Mouse (Mus musculus): ENCODE measurements around the gene Trub1. TPM values are rescaled to one million over a fixed set of nuclear protein-coding genes. Genes with fewer than 3 reads are reported as not detected.

Trub1 gene
- polyA plus RNA-seq, 1 experiment from 2014 or later, result 19.8 TPM

DNA sequence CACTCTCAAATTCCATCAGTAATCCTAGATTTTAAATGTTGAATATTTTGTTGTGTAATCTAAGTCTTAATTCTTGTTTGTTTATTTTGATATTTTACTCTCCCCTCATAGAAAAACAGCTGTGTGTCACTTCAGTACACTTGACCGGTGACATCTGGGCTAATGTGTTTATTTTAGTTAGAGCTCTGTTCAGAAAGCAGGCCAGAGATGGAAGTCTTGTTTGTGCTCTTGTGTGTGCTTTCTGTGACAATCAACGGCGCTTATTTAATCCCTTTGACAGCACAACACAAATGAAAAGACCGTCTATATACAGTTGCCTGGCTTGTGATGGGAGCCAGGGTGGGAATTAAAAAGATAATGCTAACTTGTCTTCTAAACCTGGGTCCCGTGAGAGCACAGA is 53.9 kb downstream of the Trub1 start:
- no peak overlapping the region for H3K9ac ChIP-seq (ENCODE audit: low read depth, low read length)
- 47% methylated on average over 5 of the region's 5 CpGs for WGBS
- DNase-seq (ENCODE audit: low spot score) (no peak), ATAC-seq (ENCODE audit: low read depth) (no peak)
- no peaks in the 10 kb centered on the region for H3K27me3 ChIP-seq (replicated peaks; ENCODE audit: control insufficient read depth, insufficient read depth, low read length)
- H3K27ac ChIP-seq (replicated peaks; ENCODE audit: low read depth, low read length), result no peak overlapping the region
- H3K4me3 ChIP-seq (ENCODE audit: low read depth, low read length), result no peak overlapping the region
- no peaks in the 10 kb centered on the region for H3K9me3 ChIP-seq (ENCODE audit: control insufficient read depth, low read length)
- no peaks in the 10 kb centered on the region for H3K36me3 ChIP-seq (ENCODE audit: control insufficient read depth, insufficient read depth, low read length)
- no peak overlapping the region for H3K4me2 ChIP-seq (ENCODE audit: low read depth, low read length)
- peaks cover 15% of the 10 kb centered on the region; the same call in 1 of the 2 replicates for H3K4me1 ChIP-seq (ENCODE audit: control insufficient read depth, insufficient read depth, low read length)

DNA sequence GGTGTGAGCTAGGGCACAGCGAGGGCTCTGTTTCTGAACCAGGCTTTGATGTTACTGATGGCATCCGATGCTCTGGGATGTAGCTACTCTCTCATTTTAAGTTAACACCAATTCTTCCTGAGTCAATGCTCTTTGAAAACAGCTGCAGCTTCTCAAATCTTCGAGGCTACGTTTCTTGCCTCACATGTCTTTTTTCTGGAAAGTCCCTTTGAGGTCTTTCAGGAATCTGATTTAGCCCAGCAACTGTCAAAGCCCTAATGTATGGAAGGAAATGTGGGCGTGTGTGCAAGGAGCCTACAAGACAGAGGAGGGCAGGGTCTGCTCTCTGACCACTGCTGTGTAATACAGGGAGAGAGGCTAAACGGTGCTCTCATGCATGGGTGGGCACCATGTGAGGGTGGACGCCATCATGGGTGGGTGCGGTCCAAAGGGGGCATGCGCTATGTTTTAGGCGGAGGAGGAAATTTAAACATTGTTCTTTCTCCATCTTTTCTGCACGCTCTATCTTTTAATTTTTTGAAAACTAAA is 55.6 kb downstream of the Trub1 start:
- Histone ChIP-seq H3K9ac (ENCODE audit: low read depth, low read length) (no peak overlapping the region), H3K4me2 (ENCODE audit: low read depth, low read length) (no peak overlapping the region), H3K9me3 (ENCODE audit: control insufficient read depth, low read length) (no peaks in the 10 kb centered on the region), H3K27me3 (replicated peaks; ENCODE audit: control insufficient read depth, insufficient read depth, low read length) (no peaks in the 10 kb centered on the region), H3K4me1 (ENCODE audit: control insufficient read depth, insufficient read depth, low read length) (peaks cover 15% of the 10 kb centered on the region; the same call in 1 of the 2 replicates), H3K36me3 (ENCODE audit: control insufficient read depth, insufficient read depth, low read length) (no peaks in the 10 kb centered on the region), H3K4me3 (ENCODE audit: low read depth, low read length) (no peak overlapping the region), H3K27ac (replicated peaks; ENCODE audit: low read depth, low read length) (no peak overlapping the region)
- WGBS, result 77% methylated on average over 11 of the region's 11 CpGs
- ATAC-seq (ENCODE audit: low read depth) (no peak), DNase-seq (ENCODE audit: low spot score) (no peak)

DNA sequence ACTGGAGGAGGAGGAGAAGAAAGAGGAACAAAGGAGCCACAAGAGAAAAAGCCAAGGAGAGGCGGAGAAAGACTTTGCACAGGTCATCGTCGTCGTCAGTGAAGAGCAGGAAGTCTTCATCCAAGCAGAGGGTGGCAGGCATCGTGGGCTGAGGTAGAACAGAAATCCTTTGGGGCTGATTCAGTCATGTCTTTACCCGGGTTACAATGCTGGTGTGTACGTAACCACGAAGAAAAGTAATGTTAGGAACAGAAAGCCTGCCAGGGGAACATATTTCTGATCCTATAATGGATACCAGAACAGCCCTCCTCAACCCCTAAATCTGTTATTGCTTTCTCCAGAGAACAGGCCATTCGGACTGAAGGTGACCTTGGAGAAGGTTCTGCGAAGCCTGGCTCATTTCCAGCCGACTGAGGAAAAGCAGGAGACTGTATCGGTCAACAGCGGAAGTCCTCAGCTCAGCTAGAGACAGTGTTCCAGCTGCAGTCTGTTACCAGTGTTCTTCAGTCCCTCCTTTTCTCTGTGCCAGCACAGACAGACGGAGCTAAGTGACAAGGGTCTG is 57.1 kb downstream of the Trub1 start:
- peak; percentile 65 for DNase-seq (ENCODE audit: low spot score)
- H3K9me3 ChIP-seq (ENCODE audit: control insufficient read depth, low read length), result no peaks in the 10 kb centered on the region
- ATAC-seq (ENCODE audit: low read depth), result peak; percentile 44; the same call in 1 of the 2 replicates
- H3K4me2 ChIP-seq (ENCODE audit: low read depth, low read length), result peak overlapping the region; percentile 19; the same call in 1 of the 2 replicates
- no peak overlapping the region for H3K4me3 ChIP-seq (ENCODE audit: low read depth, low read length)
- H3K27me3 ChIP-seq (replicated peaks; ENCODE audit: control insufficient read depth, insufficient read depth, low read length), result no peaks in the 10 kb centered on the region
- WGBS, result 43% methylated on average over 14 of the region's 14 CpGs
- peaks cover 15% of the 10 kb centered on the region; the same call in 1 of the 2 replicates for H3K4me1 ChIP-seq (ENCODE audit: control insufficient read depth, insufficient read depth, low read length)
- no peak overlapping the region for H3K9ac ChIP-seq (ENCODE audit: low read depth, low read length)
- peak overlapping the region; percentile 49 for H3K27ac ChIP-seq (replicated peaks; ENCODE audit: low read depth, low read length)
- no peaks in the 10 kb centered on the region for H3K36me3 ChIP-seq (ENCODE audit: control insufficient read depth, insufficient read depth, low read length)

DNA sequence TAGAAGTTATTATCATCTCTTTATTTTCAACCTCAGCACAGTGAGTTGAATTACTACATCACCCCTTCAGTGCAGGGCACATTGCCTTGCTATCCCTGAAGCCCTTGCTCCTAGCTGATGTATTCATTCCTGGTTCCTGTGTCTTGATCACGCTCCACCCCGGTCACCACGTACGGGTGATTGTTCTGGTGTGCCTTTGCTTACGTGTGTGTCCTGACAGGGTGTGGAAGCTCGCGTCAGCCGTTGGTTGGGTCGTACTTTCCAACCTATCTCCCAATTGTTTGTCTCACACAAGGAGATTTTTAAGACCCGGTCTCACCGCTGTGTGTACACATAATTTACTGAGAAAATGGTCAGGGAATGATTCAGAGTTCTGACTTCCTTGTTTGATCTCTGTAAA is 58.1 kb downstream of the Trub1 start:
- WGBS, result 92% methylated on average over 11 of the region's 11 CpGs
- H3K9me3 ChIP-seq (ENCODE audit: control insufficient read depth, low read length), result no peaks in the 10 kb centered on the region
- H3K36me3 ChIP-seq (ENCODE audit: control insufficient read depth, insufficient read depth, low read length), result no peaks in the 10 kb centered on the region
- peaks cover 13% of the 10 kb centered on the region; the same call in 1 of the 2 replicates for H3K4me1 ChIP-seq (ENCODE audit: control insufficient read depth, insufficient read depth, low read length)
- DNase-seq (ENCODE audit: low spot score), result no peak
- H3K4me2 ChIP-seq (ENCODE audit: low read depth, low read length), result no peak overlapping the region
- H3K27me3 ChIP-seq (replicated peaks; ENCODE audit: control insufficient read depth, insufficient read depth, low read length), result no peaks in the 10 kb centered on the region
- no peak overlapping the region for H3K4me3 ChIP-seq (ENCODE audit: low read depth, low read length)
- no peak for ATAC-seq (ENCODE audit: low read depth)
- no peak overlapping the region for H3K9ac ChIP-seq (ENCODE audit: low read depth, low read length)
- no peak overlapping the region for H3K27ac ChIP-seq (replicated peaks; ENCODE audit: low read depth, low read length)

DNA sequence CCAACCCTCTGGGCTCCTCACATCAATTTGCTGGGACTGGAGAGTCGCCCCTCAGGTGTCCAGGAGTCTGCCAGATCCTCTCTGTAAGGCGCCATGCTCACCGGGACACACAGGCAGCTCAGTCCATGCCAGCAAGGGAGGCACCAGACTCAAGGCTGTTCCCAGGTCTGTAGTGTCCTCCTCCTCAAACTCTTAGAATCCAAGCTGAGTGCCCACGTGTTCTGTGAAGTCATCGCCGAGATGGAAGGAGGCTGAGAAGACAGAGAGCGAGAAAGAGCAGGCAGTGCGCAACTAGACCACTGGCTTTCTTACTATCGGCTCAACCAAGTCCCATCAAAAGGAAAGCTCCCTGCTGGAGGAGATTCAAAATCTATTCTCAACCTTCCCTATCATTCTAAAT is 60.4 kb downstream of the Trub1 start:
- Histone ChIP-seq H3K27ac (replicated peaks; ENCODE audit: low read depth, low read length) (no peak overlapping the region), H3K9ac (ENCODE audit: low read depth, low read length) (no peak overlapping the region), H3K4me2 (ENCODE audit: low read depth, low read length) (no peak overlapping the region), H3K36me3 (ENCODE audit: control insufficient read depth, insufficient read depth, low read length) (no peaks in the 10 kb centered on the region), H3K9me3 (ENCODE audit: control insufficient read depth, low read length) (no peaks in the 10 kb centered on the region), H3K4me1 (ENCODE audit: control insufficient read depth, insufficient read depth, low read length) (0 out of 2 replicates have a peak, but pooled peaks cover 8% of the 10 kb centered on the region), H3K27me3 (replicated peaks; ENCODE audit: control insufficient read depth, insufficient read depth, low read length) (no peaks in the 10 kb centered on the region), H3K4me3 (ENCODE audit: low read depth, low read length) (no peak overlapping the region)
- WGBS, result 81% methylated on average over 9 of the region's 9 CpGs
- DNase-seq (ENCODE audit: low spot score) (no peak), ATAC-seq (ENCODE audit: low read depth) (no peak)

DNA sequence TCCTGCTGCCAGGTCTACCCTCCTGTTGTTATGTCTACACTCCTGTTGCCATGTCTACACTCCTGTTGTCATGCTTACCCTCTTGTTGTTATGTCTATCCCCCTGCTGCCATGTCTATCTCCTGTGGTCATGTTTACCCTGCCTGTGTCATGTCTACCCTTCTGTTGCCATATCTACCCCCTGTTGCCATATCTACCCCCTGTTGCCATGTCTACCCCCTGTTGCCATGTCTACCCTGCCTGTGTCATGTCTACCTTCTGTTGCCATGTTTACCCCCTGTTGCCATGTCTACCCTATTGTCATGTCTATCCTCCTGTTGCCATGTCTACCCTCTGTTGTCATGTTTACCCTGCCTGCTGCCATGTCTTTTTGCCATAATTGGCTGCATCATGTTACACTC is 69.0 kb downstream of the Trub1 start:
- Histone ChIP-seq H3K27me3 (replicated peaks; ENCODE audit: control insufficient read depth, insufficient read depth, low read length) (no peaks in the 10 kb centered on the region), H3K4me1 (ENCODE audit: control insufficient read depth, insufficient read depth, low read length) (peaks cover 5% of the 10 kb centered on the region; the same call in 1 of the 2 replicates), H3K36me3 (ENCODE audit: control insufficient read depth, insufficient read depth, low read length) (no peaks in the 10 kb centered on the region), H3K9ac (ENCODE audit: low read depth, low read length) (no peak overlapping the region), H3K9me3 (ENCODE audit: control insufficient read depth, low read length) (no peaks in the 10 kb centered on the region), H3K4me2 (ENCODE audit: low read depth, low read length) (no peak overlapping the region), H3K4me3 (ENCODE audit: low read depth, low read length) (no peak overlapping the region), H3K27ac (replicated peaks; ENCODE audit: low read depth, low read length) (no peak overlapping the region)
- DNase-seq (ENCODE audit: low spot score) (no peak), ATAC-seq (ENCODE audit: low read depth) (no peak)

DNA sequence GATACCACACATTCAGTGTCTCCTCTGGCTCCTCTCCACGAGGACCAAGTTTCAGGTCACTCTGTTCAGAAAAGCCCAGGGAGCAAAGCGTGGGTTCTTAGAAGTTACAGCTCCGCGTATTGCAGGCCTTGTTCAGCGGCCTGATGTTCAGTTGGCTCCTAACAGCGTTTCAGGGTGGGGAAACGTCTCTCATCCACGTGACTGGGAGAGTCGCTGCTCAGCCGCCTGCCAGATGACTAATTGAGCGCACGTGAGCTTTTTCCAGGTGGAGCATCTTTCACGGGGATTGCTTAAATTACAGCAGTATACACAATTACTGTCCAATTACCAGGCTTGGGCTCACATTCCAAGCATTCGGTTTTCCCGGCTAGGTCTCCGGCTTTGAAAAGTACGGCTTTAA is 70.7 kb downstream of the Trub1 start:
- ATAC-seq (ENCODE audit: low read depth) (peak; percentile 91), DNase-seq (ENCODE audit: low spot score) (peak; percentile 90)
- no peaks in the 10 kb centered on the region for H3K9me3 ChIP-seq (ENCODE audit: control insufficient read depth, low read length)
- WGBS, result 39% methylated on average over 17 of the region's 17 CpGs
- no peak overlapping the region for H3K9ac ChIP-seq (ENCODE audit: low read depth, low read length)
- H3K36me3 ChIP-seq (ENCODE audit: control insufficient read depth, insufficient read depth, low read length), result no peaks in the 10 kb centered on the region
- no peaks in the 10 kb centered on the region for H3K27me3 ChIP-seq (replicated peaks; ENCODE audit: control insufficient read depth, insufficient read depth, low read length)
- H3K4me2 ChIP-seq (ENCODE audit: low read depth, low read length), result peak overlapping the region; percentile 5
- H3K4me1 ChIP-seq (ENCODE audit: control insufficient read depth, insufficient read depth, low read length), result peaks cover 5% of the 10 kb centered on the region; the same call in 1 of the 2 replicates
- no peak overlapping the region for H3K4me3 ChIP-seq (ENCODE audit: low read depth, low read length)
- H3K27ac ChIP-seq (replicated peaks; ENCODE audit: low read depth, low read length), result peak overlapping the region; percentile 9; the same call in 1 of the 2 replicates

DNA sequence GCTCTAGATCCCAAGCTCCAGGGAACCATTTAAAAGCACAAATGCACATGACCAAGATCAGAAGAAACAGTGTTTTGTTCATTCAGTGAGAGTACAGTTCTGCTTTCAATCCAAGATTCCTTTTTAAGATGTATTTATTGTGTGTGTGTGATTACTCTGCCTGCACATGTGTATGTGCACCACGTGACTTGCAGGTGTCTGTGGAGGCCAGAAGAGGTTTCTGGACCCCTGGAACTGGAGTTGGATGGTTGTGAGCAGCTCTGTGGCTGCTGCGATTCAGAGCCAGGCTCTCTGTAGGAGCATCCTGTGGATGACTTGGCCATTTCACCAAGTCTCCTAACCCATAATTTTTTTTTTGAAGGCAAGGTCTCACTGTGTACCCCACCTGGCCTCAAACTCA is 73.0 kb downstream of the Trub1 start:
- Histone ChIP-seq H3K36me3 (ENCODE audit: control insufficient read depth, insufficient read depth, low read length) (no peaks in the 10 kb centered on the region), H3K27ac (replicated peaks; ENCODE audit: low read depth, low read length) (no peak overlapping the region), H3K27me3 (replicated peaks; ENCODE audit: control insufficient read depth, insufficient read depth, low read length) (no peaks in the 10 kb centered on the region), H3K4me3 (ENCODE audit: low read depth, low read length) (no peak overlapping the region), H3K9ac (ENCODE audit: low read depth, low read length) (no peak overlapping the region), H3K4me1 (ENCODE audit: control insufficient read depth, insufficient read depth, low read length) (peaks cover 5% of the 10 kb centered on the region; the same call in 1 of the 2 replicates), H3K9me3 (ENCODE audit: control insufficient read depth, low read length) (no peaks in the 10 kb centered on the region), H3K4me2 (ENCODE audit: low read depth, low read length) (no peak overlapping the region)
- DNase-seq (ENCODE audit: low spot score), result no peak
- ATAC-seq (ENCODE audit: low read depth), result no peak
- 58% methylated on average over 2 of the region's 2 CpGs for WGBS

DNA sequence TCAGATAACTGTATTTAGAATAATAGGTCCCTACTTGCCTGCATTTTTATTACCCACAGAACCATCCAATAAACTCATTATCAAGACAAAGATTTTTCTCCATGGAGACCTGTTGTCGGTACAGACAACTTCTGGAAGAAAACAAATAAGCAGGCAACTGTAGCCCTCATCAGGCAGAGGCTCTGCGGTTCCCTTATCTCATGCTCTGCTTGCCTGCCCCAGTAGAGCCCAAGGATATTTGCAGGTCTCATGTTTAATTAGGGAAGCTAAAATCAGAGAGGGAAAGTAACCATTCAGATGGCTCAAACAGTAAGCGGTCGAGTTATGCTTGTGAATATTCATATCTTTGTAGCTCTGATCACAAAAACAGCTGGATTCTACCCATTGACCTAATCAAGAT is 77.5 kb downstream of the Trub1 start:
- ATAC-seq (ENCODE audit: low read depth) (no peak), DNase-seq (ENCODE audit: low spot score) (no peak)
- no peak overlapping the region for H3K9ac ChIP-seq (ENCODE audit: low read depth, low read length)
- H3K9me3 ChIP-seq (ENCODE audit: control insufficient read depth, low read length), result 0 out of 2 replicates have a peak, but pooled peaks cover 5% of the 10 kb centered on the region
- no peak overlapping the region for H3K4me3 ChIP-seq (ENCODE audit: low read depth, low read length)
- no peaks in the 10 kb centered on the region for H3K27me3 ChIP-seq (replicated peaks; ENCODE audit: control insufficient read depth, insufficient read depth, low read length)
- H3K27ac ChIP-seq (replicated peaks; ENCODE audit: low read depth, low read length), result no peak overlapping the region
- no peak overlapping the region for H3K4me2 ChIP-seq (ENCODE audit: low read depth, low read length)
- WGBS, result 88% methylated on average over 4 of the region's 4 CpGs
- no peaks in the 10 kb centered on the region for H3K36me3 ChIP-seq (ENCODE audit: control insufficient read depth, insufficient read depth, low read length)
- no peaks in the 10 kb centered on the region for H3K4me1 ChIP-seq (ENCODE audit: control insufficient read depth, insufficient read depth, low read length)
